Mouse (Mus musculus) cortical plate, adult 2 months (tissue): ENCODE measurements around the gene 4930402H24Rik. TPM values are rescaled to one million over a fixed set of nuclear protein-coding genes. Genes with fewer than 3 reads are reported as not detected.

Experiments
- H3K27ac ChIP-seq: fragments of 200-500 bp; 2 replicates; pipeline ENCODE4 v1.5.1; 2012; ENCODE audit warnings: low read length, control low read depth, inconsistent platforms; ENCODE audit not compliant: insufficient read depth
- H3K4me1 ChIP-seq: fragments of 200-500 bp; 2 replicates; pipeline ENCODE4 v1.6.1; 2011; ENCODE audit warnings: low read length; ENCODE audit not compliant: control insufficient read depth, insufficient read depth
- H3K4me3 ChIP-seq: fragments of 200-500 bp; 2 replicates; pipeline ENCODE4 v1.5.1; 2011; ENCODE audit warnings: mild to moderate bottlenecking, low read length, control low read depth; ENCODE audit not compliant: insufficient read depth
- CTCF ChIP-seq: fragments of 200-500 bp; IDR thresholded peaks from 2 replicates; pipeline ENCODE4 v1.5.1; 2011; ENCODE audit warnings: mild to moderate bottlenecking, control low read depth, low read length; ENCODE audit not compliant: insufficient read depth; ENCODE audit errors: extremely low read depth
- POLR2A ChIP-seq: fragments of 200-500 bp; IDR thresholded peaks from 2 replicates; pipeline ENCODE4 v1.6.1; 2011; ENCODE audit warnings: mild to moderate bottlenecking, low read length, control low read depth; ENCODE audit not compliant: insufficient read depth; ENCODE audit errors: extremely low read depth
- polyA plus RNA-seq: library from polyadenylated mRNA; depleted of rRNA; stranded (reverse); fragments of >200 nt; gene quantifications from 2 replicates; pipeline ENCODE4 v1.2.3, GENCODE M21; 2012

The 4930402H24Rik gene
- polyA plus RNA-seq, 1 experiment, result 62.4 TPM

- peaks cover 9% of the 10 kb centered on the region for H3K4me1 ChIP-seq
- H3K27ac ChIP-seq, result no peak overlapping the region
- TF ChIP-seq POLR2A (no peak), CTCF (no peak)
- H3K4me3 ChIP-seq, result no peak overlapping the region
Observed at GRCm38 (mm10) chr2:130917686-130918085, 11.5 kb upstream of the 4930402H24Rik start.

- TF ChIP-seq POLR2A (no peak), CTCF (no peak)
- Histone ChIP-seq H3K27ac (no peak overlapping the region), H3K4me3 (no peak overlapping the region)
Observed at GRCm38 (mm10) chr2:130916521-130917147, 10.4 kb upstream of the 4930402H24Rik start.

GRCm38 (mm10) chr2:130914873-130915272 is 8.7 kb upstream of the 4930402H24Rik start:
- H3K4me3 ChIP-seq, result no peak overlapping the region
- peaks cover 9% of the 10 kb centered on the region for H3K4me1 ChIP-seq
- no peak for TF ChIP-seq POLR2A
- no peak for TF ChIP-seq CTCF
- H3K27ac ChIP-seq, result peak overlapping the region; percentile 73; the same call in 1 of the 2 replicates

More at GRCm38 (mm10) chr2:130916521-130917147, 10.4 kb upstream of the 4930402H24Rik start:
- peaks cover 9% of the 10 kb centered on the region for H3K4me1 ChIP-seq

- no peak overlapping the region for H3K27ac ChIP-seq
- no peak overlapping the region for H3K4me3 ChIP-seq
- H3K4me1 ChIP-seq, result peaks cover 14% of the 10 kb centered on the region
- TF ChIP-seq CTCF (no peak), POLR2A (no peak)
Observed at GRCm38 (mm10) chr2:130911691-130912090, 5.5 kb upstream of the 4930402H24Rik start.

- no peak for TF ChIP-seq CTCF
- TF ChIP-seq POLR2A, result no peak
Observed at GRCm38 (mm10) chr2:130906584-130907315, 544 bp upstream of the 4930402H24Rik start.

GRCm38 (mm10) chr2:130898783-130899182 is 7.4 kb downstream of the 4930402H24Rik start:
- TF ChIP-seq POLR2A (no peak), CTCF (no peak)
- no peak overlapping the region for H3K4me3 ChIP-seq
- H3K4me1 ChIP-seq, result no peaks in the 10 kb centered on the region
- H3K27ac ChIP-seq, result no peak overlapping the region

More at GRCm38 (mm10) chr2:130906584-130907315, 544 bp upstream of the 4930402H24Rik start:
- H3K27ac ChIP-seq, result peak overlapping the region; percentile 71
- H3K4me1 ChIP-seq, result peaks cover 7% of the 10 kb centered on the region
- peak overlapping the region; percentile 77 for H3K4me3 ChIP-seq

- H3K4me3 ChIP-seq, result no peak overlapping the region
- TF ChIP-seq POLR2A (no peak), CTCF (no peak)
- no peak overlapping the region for H3K27ac ChIP-seq
- H3K4me1 ChIP-seq, result no peaks in the 10 kb centered on the region
Observed at GRCm38 (mm10) chr2:130897856-130898255, 8.3 kb downstream of the 4930402H24Rik start.

GRCm38 (mm10) chr2:130896944-130897343 is 9.3 kb downstream of the 4930402H24Rik start:
- no peak overlapping the region for H3K4me3 ChIP-seq
- no peaks in the 10 kb centered on the region for H3K4me1 ChIP-seq
- H3K27ac ChIP-seq, result no peak overlapping the region
- TF ChIP-seq CTCF, result no peak
- no peak for TF ChIP-seq POLR2A

- TF ChIP-seq CTCF (no peak), POLR2A (no peak)
- H3K4me3 ChIP-seq, result no peak overlapping the region
- H3K27ac ChIP-seq, result no peak overlapping the region
- no peaks in the 10 kb centered on the region for H3K4me1 ChIP-seq
Observed at GRCm38 (mm10) chr2:130887456-130887855, 18.8 kb downstream of the 4930402H24Rik start.

- Histone ChIP-seq H3K27ac (no peak overlapping the region), H3K4me3 (no peak overlapping the region), H3K4me1 (no peaks in the 10 kb centered on the region)
- no peak for TF ChIP-seq POLR2A
- TF ChIP-seq CTCF, result no peak
Observed at GRCm38 (mm10) chr2:130886983-130887382, 19.2 kb downstream of the 4930402H24Rik start.
